Mouse (Mus musculus): ENCODE measurements around the gene Trit1.
"Not testable (repeated sequence)": the region's sequence is repeated elsewhere in the genome, so short reads cannot be mapped to it uniquely, and the experiment has no call there.

Gene Trit1

DNA sequence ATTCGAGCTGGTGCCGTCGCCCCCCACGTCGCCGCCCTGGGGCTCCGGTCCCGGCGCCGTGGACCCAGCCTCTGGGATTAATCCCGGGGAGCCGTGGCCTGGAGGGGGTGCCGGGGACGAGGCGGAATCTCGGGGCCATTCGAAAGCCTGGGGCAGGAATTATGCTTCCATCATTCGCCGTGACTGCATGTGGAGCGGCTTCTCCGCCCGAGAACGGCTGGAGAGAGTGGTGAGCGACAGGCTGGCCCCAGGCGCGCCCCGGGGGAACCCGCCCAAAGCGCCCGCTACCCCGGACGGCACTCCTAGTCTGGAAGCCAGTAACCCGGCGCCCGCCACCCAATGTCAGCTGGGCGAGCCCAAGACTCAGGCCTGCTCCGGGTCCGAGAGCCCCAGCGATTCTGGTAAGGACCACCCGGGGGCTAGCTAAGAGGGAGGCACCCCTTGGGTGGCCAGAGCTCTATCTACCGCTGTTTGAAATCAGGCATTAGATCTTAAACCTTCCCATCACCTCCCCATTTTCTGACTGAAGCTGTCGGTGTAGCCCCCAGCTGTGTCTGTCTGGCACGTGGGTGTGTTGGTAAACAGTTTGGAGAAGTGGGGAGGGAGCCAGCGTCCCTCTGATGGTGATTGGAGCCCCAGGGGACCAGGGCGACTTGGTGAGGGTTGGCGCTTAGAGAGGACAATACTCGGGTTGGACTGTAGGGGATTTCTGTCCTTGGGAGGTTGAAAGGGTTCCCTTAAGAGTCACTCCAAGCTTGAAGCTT is 19.6 kb upstream of the Trit1 start:
- no peak for DNase-seq (ENCODE audit: low read depth, low spot score)

DNA sequence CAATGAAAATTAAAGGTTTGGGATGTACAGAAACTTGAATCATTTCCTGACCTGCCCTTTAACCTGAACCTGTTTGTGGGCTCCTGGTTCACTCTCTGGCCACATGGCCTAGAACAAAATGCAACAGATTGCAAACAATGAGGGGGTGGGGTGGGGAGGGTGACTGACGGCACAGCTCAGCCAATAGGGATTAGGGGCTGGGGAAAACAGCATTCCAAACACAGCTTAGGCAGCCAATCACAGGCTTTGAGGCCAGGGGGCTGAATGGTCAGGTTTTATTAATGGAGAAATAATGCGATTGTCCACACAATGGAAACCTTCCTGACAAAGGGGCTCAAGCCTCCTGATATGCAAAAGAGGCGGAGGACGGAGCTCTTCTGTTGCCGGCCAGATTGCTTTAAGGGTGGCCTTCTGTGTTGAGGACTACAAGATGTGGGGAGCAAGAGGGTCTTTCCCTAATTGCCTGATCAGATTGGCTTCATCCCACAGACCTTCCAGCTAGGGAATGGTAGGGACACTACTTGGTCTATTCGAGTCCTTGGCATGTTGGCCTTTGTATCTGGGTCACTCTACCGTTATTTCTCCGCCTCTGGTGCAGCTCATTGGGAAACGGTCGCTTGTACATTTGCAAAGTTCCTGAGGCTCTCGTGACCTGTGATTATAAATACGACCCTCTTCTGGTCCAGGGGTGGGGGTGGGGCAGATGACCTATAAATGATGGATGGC is 17.7 kb upstream of the Trit1 start:
- DNase-seq (ENCODE audit: low read depth, low spot score) = no peak

DNA sequence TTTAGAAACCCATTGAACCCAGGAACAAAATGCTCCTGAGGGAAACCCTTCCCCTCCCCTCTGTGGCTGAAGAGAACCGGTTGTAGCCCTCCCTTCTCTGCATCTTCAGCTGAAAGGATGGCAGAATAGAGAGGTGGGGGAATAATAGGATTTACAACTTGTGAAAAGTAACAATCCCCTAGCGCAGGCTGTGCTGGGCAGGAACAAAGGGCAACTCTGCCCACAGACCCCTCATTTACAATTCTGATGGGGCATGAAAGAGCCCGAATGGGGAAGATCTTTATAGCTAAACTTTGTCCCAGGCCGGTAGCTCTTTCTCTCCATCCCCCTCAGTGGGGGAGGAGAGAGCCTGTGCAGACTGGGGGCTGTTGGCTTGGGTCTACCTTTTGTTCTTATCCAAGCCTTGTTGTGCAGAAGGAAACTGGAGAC is 17.1 kb upstream of the Trit1 start:
- no peak for DNase-seq (ENCODE audit: low read depth, low spot score)

DNA sequence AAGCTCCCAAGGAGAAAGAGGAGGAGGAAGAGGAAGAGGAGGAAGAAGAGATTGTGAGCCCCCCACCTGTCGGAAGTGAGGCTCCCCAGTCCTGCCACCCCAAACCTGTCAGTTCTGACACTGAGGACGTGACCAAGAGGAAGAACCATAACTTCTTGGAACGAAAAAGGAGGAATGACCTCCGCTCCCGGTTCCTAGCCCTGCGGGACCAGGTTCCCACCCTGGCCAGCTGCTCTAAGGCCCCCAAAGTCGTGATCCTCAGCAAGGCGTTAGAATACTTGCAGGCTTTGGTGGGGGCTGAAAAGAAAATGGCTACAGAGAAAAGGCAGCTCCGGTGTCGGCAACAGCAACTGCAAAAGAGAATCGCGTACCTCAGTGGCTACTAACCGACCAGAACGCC is 16.3 kb upstream of the Trit1 start:
- no peak for DNase-seq (ENCODE audit: low read depth, low spot score)

DNA sequence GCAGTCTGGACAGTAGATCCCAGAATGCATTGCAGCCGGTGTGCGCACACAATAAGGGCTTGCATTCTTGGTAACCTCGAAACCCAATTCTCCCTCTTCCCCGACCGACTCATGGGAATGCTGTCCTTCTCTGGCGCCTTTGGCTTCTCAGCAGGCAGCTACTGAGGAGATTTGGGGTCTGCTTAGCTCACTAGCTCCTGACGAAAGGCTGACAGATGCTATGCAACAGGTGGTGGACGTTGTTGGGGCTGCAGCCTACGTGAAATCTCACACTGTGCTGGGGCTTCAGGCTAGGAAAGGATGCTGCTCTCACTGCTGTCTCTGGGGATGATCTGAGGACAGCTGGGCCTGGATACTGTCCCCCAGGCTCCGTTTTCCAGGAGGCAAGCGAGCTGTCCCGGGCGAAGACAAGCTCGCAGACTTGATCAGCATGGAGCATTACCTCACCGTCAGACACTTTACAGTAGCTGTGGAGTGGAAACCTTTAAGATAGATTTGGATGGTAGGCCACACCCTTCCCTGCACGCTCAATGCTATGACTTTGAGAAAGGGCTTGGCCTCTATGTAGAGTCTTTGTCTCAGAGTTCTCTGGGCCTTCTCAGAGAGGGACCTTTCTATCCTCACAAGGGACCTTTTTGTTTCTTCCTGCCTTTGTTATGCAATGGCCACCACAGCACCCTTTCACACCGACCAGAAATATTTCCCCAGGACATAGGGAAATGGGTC is 15.6 kb upstream of the Trit1 start:
- no peak for DNase-seq (ENCODE audit: low read depth, low spot score)

DNA sequence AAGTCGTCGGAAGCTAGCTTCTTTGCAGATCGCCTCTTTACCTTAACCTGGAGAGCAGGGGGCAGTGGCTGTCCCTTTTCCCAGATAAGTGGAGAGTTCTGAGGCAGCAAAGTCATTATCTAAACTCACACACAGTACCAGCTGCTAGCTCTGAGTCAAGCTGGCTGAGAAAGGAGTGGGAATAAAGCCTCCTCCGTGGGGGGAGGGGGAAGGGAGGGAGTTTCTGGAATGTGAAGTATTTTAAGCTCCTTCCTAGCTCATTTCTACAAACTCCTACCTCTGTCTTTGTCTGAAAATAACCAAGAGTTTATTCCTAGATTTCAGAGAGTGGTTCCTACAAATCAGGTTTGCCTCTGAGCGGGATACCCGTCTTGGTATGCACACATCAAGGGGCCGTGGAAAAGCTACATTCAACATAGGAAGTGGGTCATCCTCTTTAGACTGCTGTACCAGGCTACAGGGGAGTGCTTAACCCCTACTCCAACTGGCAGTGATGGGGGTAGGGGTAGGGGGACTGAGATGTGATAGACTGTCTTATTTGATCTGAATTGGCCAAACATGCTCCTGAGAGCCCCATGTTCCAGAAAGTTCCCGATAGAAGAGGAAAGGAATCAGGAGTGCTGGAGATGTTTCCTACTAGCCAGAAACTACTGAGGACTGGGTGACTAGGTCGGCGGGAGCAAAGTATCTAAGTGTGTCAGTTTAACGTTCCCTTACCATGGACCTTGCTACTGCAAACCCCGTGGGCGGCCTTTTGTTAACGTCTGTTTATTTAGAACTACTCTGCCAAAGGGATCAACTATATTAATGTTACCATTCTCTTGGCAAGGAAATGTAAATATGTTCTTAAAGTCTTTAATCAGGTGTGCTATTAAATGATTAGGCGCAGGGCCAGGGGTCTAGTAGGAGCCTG is 11.1 kb upstream of the Trit1 start:
- no peak for DNase-seq (ENCODE audit: low read depth, low spot score)

DNA sequence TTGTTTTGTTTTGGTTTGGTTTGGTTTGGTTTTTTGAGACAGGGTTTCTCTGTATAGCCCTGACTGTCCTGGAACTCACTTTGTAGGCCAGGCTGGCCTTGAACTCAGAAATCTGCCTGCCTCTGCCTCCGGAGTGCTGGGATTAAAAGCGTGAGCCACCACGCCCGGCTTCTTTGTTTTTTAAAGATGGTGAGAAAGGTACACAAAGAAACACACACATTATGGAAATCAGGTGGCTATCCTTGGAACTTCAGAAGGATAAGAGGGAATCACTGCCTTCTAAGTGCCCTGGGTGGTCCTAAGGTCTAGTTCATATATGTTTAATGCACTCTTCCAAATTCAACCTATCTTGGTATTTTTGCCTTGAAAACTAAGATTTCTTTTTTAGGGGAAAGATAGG is 3.9 kb upstream of the Trit1 start:
- DNase-seq (ENCODE audit: low read depth, low spot score) = not testable (repeated sequence)

DNA sequence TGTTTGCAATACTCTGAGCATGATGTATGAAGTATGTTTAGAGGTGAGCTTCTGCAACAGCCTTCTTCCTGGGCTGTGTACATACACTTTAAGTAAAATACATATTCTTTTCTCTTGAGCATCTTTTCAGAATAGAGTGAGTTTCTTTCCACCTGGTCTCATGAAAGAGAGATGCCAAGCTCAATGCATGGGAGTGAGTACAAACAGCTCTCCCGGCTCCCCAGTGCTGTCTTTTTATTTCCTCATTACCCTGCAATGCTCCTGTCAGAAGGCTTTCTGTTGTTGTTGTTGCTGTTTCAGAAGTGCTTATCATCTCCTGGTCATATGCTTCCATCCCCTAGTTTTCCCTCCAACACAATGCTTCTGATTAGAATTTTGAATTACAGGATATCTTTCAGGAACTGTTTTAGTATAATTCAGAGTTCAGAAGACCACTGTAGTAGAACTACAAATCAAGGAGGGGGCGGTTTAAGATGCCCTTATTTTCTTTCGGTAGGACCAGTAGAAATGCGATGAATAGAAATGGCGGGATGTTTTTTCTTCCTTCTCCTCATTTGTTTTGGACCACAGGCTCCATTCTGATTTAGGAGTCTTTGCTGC is 3.0 kb upstream of the Trit1 start:
- DNase-seq (ENCODE audit: low read depth, low spot score) = no peak

DNA sequence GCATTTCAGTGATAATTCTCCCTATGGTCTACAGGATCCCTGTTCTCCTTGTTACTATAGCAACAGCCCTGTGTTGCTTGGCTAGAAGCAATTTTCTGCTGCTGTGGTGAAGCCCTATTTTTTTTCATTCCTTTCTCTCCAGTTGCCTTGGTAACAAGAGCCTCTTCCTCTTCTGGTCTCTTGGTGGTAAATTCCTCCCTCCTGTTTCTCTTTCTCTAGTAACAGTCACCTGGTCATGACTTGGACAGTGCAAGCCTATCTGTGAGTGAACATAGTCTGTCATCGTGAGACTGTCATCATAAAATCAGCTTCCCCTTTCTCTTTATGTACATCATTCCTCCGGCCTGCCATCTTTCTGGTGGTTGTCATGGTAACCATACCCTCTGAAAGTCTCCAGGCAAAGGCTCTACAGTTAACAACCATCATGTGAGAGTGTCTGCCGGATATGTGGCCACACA is 2.4 kb upstream of the Trit1 start:
- DNase-seq (ENCODE audit: low read depth, low spot score) = no peak

DNA sequence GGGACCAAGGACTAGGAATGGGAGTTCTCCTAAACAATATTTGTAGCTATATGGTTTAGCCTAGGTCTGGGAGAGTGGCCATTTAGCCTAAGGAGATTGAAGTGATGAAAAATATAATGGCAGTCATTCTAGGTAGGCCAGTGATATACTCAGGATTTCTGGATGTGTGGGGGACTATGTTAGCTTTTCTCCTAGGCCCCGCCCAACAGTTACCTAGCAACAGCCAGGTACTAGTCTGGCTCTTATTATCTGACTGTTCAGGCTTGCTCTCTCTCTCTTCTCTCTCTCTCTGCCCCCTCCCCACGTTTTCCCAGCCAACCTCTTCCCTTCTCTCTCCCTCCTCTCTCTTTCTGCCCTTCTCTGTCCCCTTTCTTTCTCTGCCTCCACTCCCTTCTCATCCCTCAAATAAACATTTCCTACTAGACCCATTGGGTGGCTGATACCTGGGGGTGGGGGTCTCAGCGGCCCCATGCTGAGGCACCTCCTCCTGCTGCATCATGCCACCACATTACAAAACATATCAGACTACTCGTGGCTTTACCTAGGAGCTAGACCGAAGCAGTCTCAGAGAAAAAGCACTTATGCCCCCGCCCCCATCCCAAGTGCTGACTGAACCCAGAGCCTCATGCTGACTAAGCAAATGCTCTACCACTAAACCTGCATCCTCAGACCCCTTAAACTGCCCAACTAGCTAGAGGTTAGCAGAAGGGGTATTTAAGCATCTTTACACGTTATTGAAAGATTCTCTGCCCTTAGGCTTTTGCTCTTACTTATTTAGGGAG is 1.7 kb upstream of the Trit1 start:
- no peak for DNase-seq (ENCODE audit: low read depth, low spot score)

DNA sequence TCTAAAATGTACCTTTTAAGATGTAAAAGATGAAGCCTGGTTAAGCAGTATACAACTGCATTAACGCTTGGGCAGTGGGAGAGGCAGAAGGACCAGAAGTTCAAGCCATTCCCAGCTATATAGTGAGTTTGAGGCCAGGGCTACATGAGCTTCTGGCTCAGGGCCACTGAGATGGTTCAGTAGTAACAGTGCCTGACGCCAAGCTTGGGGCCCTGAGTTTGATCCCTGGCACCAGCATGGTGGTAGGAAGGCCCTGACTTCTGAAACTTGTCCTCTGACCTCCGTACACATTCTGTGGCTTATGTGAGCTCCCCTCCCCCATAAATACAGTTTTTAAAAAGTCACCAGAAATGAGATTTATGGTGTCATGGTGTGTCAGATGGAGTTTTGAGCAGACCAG is 5.2 kb downstream of the Trit1 start:
- no peak for DNase-seq (ENCODE audit: low read depth, low spot score)

DNA sequence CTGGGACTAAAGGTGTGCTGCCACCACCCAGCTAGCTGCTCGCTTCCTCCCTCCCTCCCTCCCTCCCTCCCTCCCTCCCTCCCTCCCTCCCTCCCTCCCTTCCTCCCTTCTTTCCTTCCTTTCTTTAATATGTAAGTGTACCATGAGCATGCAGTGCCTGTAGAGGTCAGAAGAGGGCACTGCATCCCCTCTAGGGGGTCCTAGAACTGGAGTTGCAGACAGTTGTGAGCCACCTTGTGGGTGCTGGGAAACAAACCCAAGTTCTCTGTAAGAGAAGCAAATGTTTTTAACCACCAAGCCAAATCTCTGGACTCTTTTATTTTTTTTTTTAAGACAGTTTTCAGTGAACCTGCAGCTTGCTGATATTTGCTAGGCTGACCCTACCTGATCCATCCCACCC is 6.5 kb downstream of the Trit1 start:
- no peak for DNase-seq (ENCODE audit: low read depth, low spot score)

DNA sequence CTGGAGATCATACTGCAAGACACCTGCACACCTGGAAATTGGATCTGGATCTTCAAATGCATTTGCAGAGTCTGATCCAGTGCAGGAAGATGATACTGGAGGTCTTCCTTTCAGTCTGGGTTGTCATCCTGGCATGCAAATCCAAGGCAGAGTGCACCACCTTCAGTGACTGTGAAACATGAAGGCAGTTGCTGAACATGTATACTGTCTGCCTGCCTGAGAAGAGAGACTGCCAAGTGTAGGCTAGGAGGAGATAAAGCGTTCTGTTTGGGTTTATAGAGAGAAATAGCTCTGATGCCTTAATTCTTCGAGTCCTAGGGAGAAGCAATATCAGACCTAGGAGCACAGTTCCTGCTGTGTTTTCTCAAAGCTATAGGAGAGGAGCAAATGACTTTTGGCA is 9.0 kb downstream of the Trit1 start:
- DNase-seq (ENCODE audit: low read depth, low spot score) = no peak

DNA sequence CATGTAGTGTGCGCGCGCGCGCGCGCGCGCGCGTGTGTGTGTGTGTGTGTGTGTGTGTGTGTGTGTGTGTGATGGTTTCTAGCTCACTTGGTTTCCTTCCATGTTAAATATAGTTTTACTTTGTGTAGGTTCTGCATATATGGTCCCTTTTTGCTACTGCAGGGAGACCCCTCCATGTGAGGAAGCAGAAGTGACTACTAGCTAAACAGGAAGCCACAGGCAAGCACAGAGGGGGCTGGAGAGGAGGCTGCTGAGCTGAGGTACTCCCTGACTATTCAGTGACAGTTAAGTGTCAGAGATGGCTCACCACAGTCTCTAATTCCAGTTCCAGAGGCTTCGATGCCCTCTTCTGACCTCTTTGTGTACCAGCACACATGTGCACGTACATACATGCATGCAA is 9.8 kb downstream of the Trit1 start:
- DNase-seq (ENCODE audit: low read depth, low spot score) = no peak

DNA sequence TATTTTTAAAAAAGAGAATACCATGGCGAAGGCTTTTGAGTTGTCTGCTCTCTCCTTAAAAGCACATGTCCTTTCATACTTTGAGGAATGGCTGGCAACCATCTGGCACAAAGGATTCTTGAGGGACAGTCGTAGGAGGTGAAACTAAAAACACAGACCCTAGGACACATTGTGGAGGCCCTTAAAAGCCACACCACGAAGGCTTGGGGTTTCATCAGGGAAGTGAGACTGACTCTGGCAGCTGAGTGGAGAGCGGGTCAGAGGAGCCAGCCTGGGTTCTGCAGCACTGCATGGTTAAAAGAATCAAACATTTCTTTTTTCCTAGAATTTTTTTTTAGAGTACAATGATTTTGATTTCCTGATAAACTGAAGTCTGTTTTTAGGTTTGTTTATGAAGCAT is 10.2 kb downstream of the Trit1 start:
- no peak for DNase-seq (ENCODE audit: low read depth, low spot score)

DNA sequence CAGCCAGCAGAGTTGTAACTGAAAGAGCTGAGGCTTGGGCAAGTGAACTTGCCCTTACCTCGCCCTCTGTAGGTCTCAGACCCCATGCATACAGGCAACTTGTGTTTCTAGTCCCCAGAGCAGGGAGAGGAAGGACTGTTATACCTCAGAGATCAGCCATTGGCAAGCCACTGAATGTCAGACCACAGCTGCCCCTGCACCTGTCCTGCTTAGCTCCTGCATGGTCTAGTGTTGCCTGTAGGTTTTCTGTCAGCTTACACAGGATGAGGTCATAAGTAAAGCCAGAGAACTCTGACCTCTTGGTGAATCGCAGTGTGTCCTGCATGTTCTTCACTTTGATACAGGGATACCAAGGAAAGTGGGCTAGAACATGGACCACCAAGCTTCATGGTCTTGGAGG is 18.4 kb downstream of the Trit1 start:
- DNase-seq (ENCODE audit: low read depth, low spot score) = no peak

DNA sequence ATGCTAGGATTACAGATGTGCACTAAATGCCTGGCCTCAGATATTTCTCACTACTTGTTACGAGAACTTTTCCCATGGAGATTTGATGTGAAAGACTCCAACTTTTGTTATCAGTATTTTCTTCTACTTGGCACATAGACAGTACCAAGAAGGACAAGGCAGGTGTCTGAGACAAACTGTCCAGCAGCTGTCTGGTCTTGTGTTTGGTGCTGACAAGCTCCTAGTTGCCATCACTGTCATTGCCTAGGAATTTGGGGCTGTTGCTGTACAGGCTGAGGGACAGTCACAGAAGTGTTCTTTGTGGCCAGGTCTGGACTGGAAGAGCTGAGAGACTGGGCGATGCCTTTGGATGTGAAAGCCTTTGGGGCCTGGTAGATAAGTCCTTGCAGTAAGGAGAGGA is 19.2 kb downstream of the Trit1 start:
- no peak for DNase-seq (ENCODE audit: low read depth, low spot score)

DNA sequence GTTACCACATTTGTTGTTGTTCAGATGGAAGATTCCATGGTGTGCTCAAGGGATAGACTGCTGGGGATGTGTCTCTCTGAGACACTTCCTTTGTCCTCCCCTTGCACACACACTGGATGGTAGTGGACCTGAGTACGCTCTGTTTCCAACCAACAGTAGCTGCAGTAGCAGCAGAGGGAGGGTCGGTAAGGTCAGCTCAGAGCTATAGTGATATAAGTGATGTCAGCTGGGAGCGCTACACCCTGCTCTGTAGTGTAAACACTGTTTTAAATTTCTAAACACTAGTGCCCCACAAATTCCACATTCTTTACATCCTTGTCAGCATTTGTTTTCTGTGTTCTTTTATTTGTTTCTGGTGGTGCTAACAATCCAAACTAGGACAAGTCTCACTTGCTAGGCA is 20.3 kb downstream of the Trit1 start:
- no peak for DNase-seq (ENCODE audit: low read depth, low spot score)

DNA sequence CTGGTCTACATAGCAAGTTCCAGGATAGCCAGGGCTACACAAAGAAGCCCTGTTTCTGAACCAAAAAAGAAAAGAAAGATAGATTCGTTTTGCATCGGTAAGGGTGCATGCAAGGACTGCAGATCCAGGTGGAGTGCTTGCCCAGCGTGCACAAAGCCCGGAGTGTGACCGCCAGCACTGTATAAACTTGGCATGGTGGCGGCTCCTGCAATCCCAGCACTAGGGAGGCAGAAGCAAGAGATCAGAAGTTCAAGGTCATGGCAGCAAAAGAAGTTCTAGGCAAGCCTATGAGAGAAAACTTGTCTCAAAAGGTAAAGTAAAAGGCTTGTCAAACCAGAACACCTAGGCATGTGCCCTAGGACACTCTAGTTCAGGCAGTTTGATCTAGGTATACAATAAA is 24.7 kb downstream of the Trit1 start:
- DNase-seq (ENCODE audit: low read depth, low spot score) = no peak

DNA sequence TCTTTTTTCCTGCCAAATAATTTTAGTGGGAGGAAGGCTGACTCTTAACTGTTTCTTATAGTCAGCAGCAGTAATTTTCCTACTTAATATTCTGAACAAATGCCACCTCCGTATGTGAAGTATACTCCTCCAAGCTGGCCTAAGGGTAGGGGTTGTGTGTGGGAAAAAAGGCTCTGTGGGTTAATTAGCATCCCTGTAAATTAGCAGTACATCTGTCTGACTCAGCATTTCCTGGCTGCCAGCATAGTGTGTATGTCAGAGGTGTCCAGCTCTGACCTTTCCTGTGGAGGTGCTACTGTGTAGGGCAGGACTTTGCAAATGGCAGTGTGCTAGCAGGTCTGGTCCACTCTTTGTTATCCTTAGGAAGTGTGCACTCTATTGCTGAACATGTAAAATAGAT is 27.5 kb downstream of the Trit1 start:
- no peak for DNase-seq (ENCODE audit: low read depth, low spot score)

Measured in retina, adult 2 months (tissue).